Mouse (Mus musculus) MEL (cell line): ENCODE results near the gene Cyb5d1. TPM values are rescaled to one million over a fixed set of nuclear protein-coding genes. Genes with fewer than 3 reads are reported as not detected.

Experiments used
- DNase-seq: peaks from one replicate; pipeline ENCODE4 v3.0.0; 2011; ENCODE audit warnings: low read depth, low spot score
- H3K27ac ChIP-seq: 2 replicates; pipeline ENCODE4 v1.5.1; 2012; ENCODE audit warnings: low read depth, mild to moderate bottlenecking, control low read depth, low read length, moderate library complexity; ENCODE audit not compliant: control insufficient read depth
- H3K27me3 ChIP-seq, 2 experiments: fragments of 150-350 bp in 1 of 2; sonication (generic) in 1 of 2; 2 replicates each; pipeline ENCODE4 v1.6.1; 2012; ENCODE audit warnings: low read length in 2 of 2, mild to moderate bottlenecking in 2 of 2, improper control_type of control experiment in 1 of 2, moderate library complexity in 1 of 2; ENCODE audit not compliant: insufficient read depth in 2 of 2, control insufficient read depth in 1 of 2
- H3K36me3 ChIP-seq, 2 experiments: 2 replicates each; pipeline ENCODE4 v1.6.1; 2012 to 2014; ENCODE audit warnings: low read length in 2 of 2, improper control_type of control experiment in 1 of 2, inconsistent platforms in 1 of 2, mild to moderate bottlenecking in 1 of 2; ENCODE audit not compliant: insufficient read depth in 2 of 2, control insufficient read depth in 1 of 2
- H3K4me1 ChIP-seq, 2 experiments: fragments of 150-350 bp in 1 of 2; sonication (generic) in 1 of 2; 2 replicates each; pipeline ENCODE4 v1.6.1; 2012; ENCODE audit warnings: low read length in 2 of 2, improper control_type of control experiment in 1 of 2, mild to moderate bottlenecking in 1 of 2; ENCODE audit not compliant: insufficient read depth in 2 of 2, control insufficient read depth in 1 of 2
- H3K4me3 ChIP-seq, 2 experiments: fragments of 150-350 bp in 1 of 2; sonication (generic) in 1 of 2; 2 replicates each; pipeline ENCODE4 v1.5.1; 2012; ENCODE audit warnings: low read depth in 2 of 2, low read length in 2 of 2, mild to moderate bottlenecking in 2 of 2, moderate library complexity in 2 of 2, control low read depth in 1 of 2, improper control_type of control experiment in 1 of 2; ENCODE audit not compliant: control insufficient read depth in 1 of 2, insufficient read depth in 1 of 2
- H3K79me2 ChIP-seq: 2 replicates; pipeline ENCODE4 v1.6.1; 2012; ENCODE audit warnings: mild to moderate bottlenecking, low read length, moderate library complexity; ENCODE audit not compliant: control insufficient read depth, poor library complexity, insufficient read depth
- H3K9ac ChIP-seq: 2 replicates; pipeline ENCODE4 v1.6.1; 2012; ENCODE audit warnings: low read depth, mild to moderate bottlenecking, control low read depth, low read length, moderate library complexity; ENCODE audit not compliant: control insufficient read depth, poor library complexity, severe bottlenecking
- H3K9me3 ChIP-seq: fragments of 150-350 bp; sonication (generic); replicated peaks from 2 replicates; pipeline ENCODE4 v1.6.1; 2012; ENCODE audit warnings: mild to moderate bottlenecking, low read length, improper control_type of control experiment, moderate library complexity; ENCODE audit not compliant: insufficient read depth
- BHLHE40 ChIP-seq: IDR thresholded peaks from 2 replicates; pipeline ENCODE4 v1.6.1; 2012; ENCODE audit warnings: low read depth, mild to moderate bottlenecking, inconsistent platforms, low read length, improper control_type of control experiment, borderline replicate concordance
- CHD1 ChIP-seq: IDR thresholded peaks from 2 replicates; pipeline ENCODE4 v1.6.1; 2012; ENCODE audit warnings: low read depth, mild to moderate bottlenecking, inconsistent platforms, low read length, improper control_type of control experiment
- CHD2 ChIP-seq: IDR thresholded peaks from 2 replicates; pipeline ENCODE4 v1.6.1; 2011; ENCODE audit warnings: low read length, improper control_type of control experiment
- CTCF ChIP-seq, 3 experiments: IDR thresholded peaks in 2 of 3; conservative IDR thresholded peaks in 1 of 3; 2 replicates each; pipeline ENCODE4 v1.5.1; 2011 to 2012; ENCODE audit warnings: low read length in 3 of 3, low read depth in 2 of 3, mild to moderate bottlenecking in 2 of 3, improper control_type of control experiment in 1 of 3, inconsistent platforms in 1 of 3, mixed read lengths in 1 of 3, moderate library complexity in 1 of 3; ENCODE audit not compliant: control insufficient read depth in 1 of 3, insufficient read depth in 1 of 3, poor library complexity in 1 of 3, severe bottlenecking in 1 of 3
- E2F4 ChIP-seq: IDR thresholded peaks from 2 replicates; pipeline ENCODE4 v1.6.1; 2011; ENCODE audit warnings: low read depth, low read length, improper control_type of control experiment, borderline replicate concordance
- ELF1 ChIP-seq: IDR thresholded peaks from 2 replicates; pipeline ENCODE4 v1.6.1; 2014; ENCODE audit warnings: low read depth, mild to moderate bottlenecking, inconsistent platforms, low read length, improper control_type of control experiment, moderate library complexity
- EP300 ChIP-seq, 2 experiments: IDR thresholded peaks; 2 replicates each; pipeline ENCODE4 v1.6.1; 2011; ENCODE audit warnings: improper control_type of control experiment in 2 of 2, low read length in 2 of 2, low read depth in 1 of 2, mild to moderate bottlenecking in 1 of 2
- ETS1 ChIP-seq: IDR thresholded peaks from 2 replicates; pipeline ENCODE4 v1.6.1; 2012; ENCODE audit warnings: low read depth, mild to moderate bottlenecking, inconsistent platforms, low read length, improper control_type of control experiment, moderate library complexity
- GATA1 ChIP-seq: IDR thresholded peaks from 2 replicates; pipeline ENCODE4 v1.6.1; 2011; ENCODE audit warnings: low read depth, low read length, improper control_type of control experiment
- HCFC1 ChIP-seq: IDR thresholded peaks from 2 replicates; pipeline ENCODE4 v1.6.1; 2012; ENCODE audit warnings: low read depth, mild to moderate bottlenecking, inconsistent platforms, low read length, improper control_type of control experiment, moderate library complexity
- JUND ChIP-seq: IDR thresholded peaks from 2 replicates; pipeline ENCODE4 v1.6.1; 2011; ENCODE audit warnings: low read depth, mild to moderate bottlenecking, improper control_type of control experiment, low read length
- KAT2A ChIP-seq: conservative IDR thresholded peaks from 2 replicates; pipeline ENCODE4 v1.6.1; 2012; ENCODE audit warnings: low read depth, low read length, improper control_type of control experiment, inconsistent platforms
- MAFK ChIP-seq: IDR thresholded peaks from 2 replicates; pipeline ENCODE4 v1.6.1; 2011; ENCODE audit warnings: low read depth, mild to moderate bottlenecking, low read length, improper control_type of control experiment, borderline replicate concordance
- MAX ChIP-seq: IDR thresholded peaks from 2 replicates; pipeline ENCODE4 v1.6.1; 2011; ENCODE audit warnings: low read length, improper control_type of control experiment
- MAZ ChIP-seq: IDR thresholded peaks from 2 replicates; pipeline ENCODE4 v1.6.1; 2012; ENCODE audit warnings: low read depth, mild to moderate bottlenecking, inconsistent platforms, low read length, improper control_type of control experiment
- MEF2A ChIP-seq: IDR thresholded peaks from 2 replicates; pipeline ENCODE4 v1.6.1; 2014; ENCODE audit warnings: low read depth, mild to moderate bottlenecking, inconsistent platforms, low read length, improper control_type of control experiment; ENCODE audit not compliant: poor library complexity, insufficient replicate concordance, severe bottlenecking; ENCODE audit errors: extremely low read depth
- MXI1 ChIP-seq: IDR thresholded peaks from 2 replicates; pipeline ENCODE4 v1.6.1; 2011; ENCODE audit warnings: mild to moderate bottlenecking, low read depth, low read length, improper control_type of control experiment
- MYB ChIP-seq: IDR thresholded peaks from 2 replicates; pipeline ENCODE4 v1.6.1; 2011; ENCODE audit warnings: mild to moderate bottlenecking, low read depth, low read length, improper control_type of control experiment
- MYC ChIP-seq: IDR thresholded peaks from 2 replicates; pipeline ENCODE4 v1.6.1; 2011; ENCODE audit warnings: low read depth, mild to moderate bottlenecking, low read length, improper control_type of control experiment, moderate library complexity
- NELFE ChIP-seq: IDR thresholded peaks from 2 replicates; pipeline ENCODE4 v1.6.1; 2011; ENCODE audit warnings: low read depth, low read length, improper control_type of control experiment
- NRF1 ChIP-seq: IDR thresholded peaks from 2 replicates; pipeline ENCODE4 v1.6.1; 2014; ENCODE audit warnings: low read depth, mild to moderate bottlenecking, inconsistent platforms, low read length, improper control_type of control experiment, moderate library complexity; ENCODE audit not compliant: poor library complexity, insufficient read depth, severe bottlenecking
- POLR2A ChIP-seq, 2 experiments: IDR thresholded peaks; 2 replicates each; pipeline ENCODE4 v1.6.1; 2011 to 2012; ENCODE audit warnings: low read length in 2 of 2, mild to moderate bottlenecking in 2 of 2, control low read depth in 1 of 2, improper control_type of control experiment in 1 of 2, low read depth in 1 of 2, moderate library complexity in 1 of 2; ENCODE audit not compliant: control insufficient read depth in 1 of 2, insufficient read depth in 1 of 2, poor library complexity in 1 of 2
- POLR2AphosphoS2 ChIP-seq: IDR thresholded peaks from 2 replicates; pipeline ENCODE4 v1.6.1; 2011; ENCODE audit warnings: low read length, improper control_type of control experiment
- POLR2AphosphoS5 ChIP-seq: IDR thresholded peaks from 2 replicates; pipeline ENCODE4 v1.6.1; 2012; ENCODE audit warnings: low read depth, borderline replicate concordance, mild to moderate bottlenecking, inconsistent platforms, low read length, moderate library complexity, mixed read lengths
- RAD21 ChIP-seq: IDR thresholded peaks from 2 replicates; pipeline ENCODE4 v1.6.1; 2011; ENCODE audit warnings: mild to moderate bottlenecking, low read depth, low read length, improper control_type of control experiment
- RCOR1 ChIP-seq: IDR thresholded peaks from 2 replicates; pipeline ENCODE4 v1.6.1; 2012; ENCODE audit warnings: low read depth, mild to moderate bottlenecking, inconsistent platforms, low read length, improper control_type of control experiment
- SIN3A ChIP-seq: IDR thresholded peaks from 2 replicates; pipeline ENCODE4 v1.6.1; 2012; ENCODE audit warnings: low read length, improper control_type of control experiment, inconsistent platforms
- SMC3 ChIP-seq: IDR thresholded peaks from 2 replicates; pipeline ENCODE4 v1.6.1; 2011; ENCODE audit warnings: low read depth, low read length, improper control_type of control experiment
- TAL1 ChIP-seq: IDR thresholded peaks from 2 replicates; pipeline ENCODE4 v1.6.1; 2012; ENCODE audit warnings: mild to moderate bottlenecking, inconsistent platforms, low read length, moderate library complexity, mixed read lengths
- TBP ChIP-seq: IDR thresholded peaks from 2 replicates; pipeline ENCODE4 v1.8.0; 2011; ENCODE audit warnings: low read depth, low read length, improper control_type of control experiment
- TCF12 ChIP-seq: IDR thresholded peaks from 2 replicates; pipeline ENCODE4 v1.6.1; 2014; ENCODE audit warnings: low read depth, mild to moderate bottlenecking, inconsistent platforms, low read length, improper control_type of control experiment, moderate library complexity
- UBTF ChIP-seq: IDR thresholded peaks from 2 replicates; pipeline ENCODE4 v1.6.1; 2012; ENCODE audit warnings: low read depth, mild to moderate bottlenecking, inconsistent platforms, low read length, improper control_type of control experiment, moderate library complexity, borderline replicate concordance; ENCODE audit not compliant: insufficient read depth
- ZC3H11A ChIP-seq: IDR thresholded peaks from 2 replicates; pipeline ENCODE4 v1.6.1; 2012; ENCODE audit warnings: low read depth, mild to moderate bottlenecking, inconsistent platforms, low read length, improper control_type of control experiment
- ZKSCAN1 ChIP-seq: IDR thresholded peaks from 2 replicates; pipeline ENCODE4 v1.6.1; 2012; ENCODE audit warnings: low read depth, mild to moderate bottlenecking, inconsistent platforms, low read length, improper control_type of control experiment, moderate library complexity
- ZMIZ1 ChIP-seq: IDR thresholded peaks from 2 replicates; pipeline ENCODE4 v1.6.1; 2012; ENCODE audit warnings: low read depth, mild to moderate bottlenecking, inconsistent platforms, low read length, improper control_type of control experiment, moderate library complexity
- ZNF384 ChIP-seq: IDR thresholded peaks from 2 replicates; pipeline ENCODE4 v1.6.1; 2012; ENCODE audit warnings: low read depth, mild to moderate bottlenecking, inconsistent platforms, low read length, improper control_type of control experiment
- polyA plus RNA-seq, 2 experiments: library from polyadenylated mRNA; stranded (reverse) in 1 of 2; unstranded in 1 of 2; fragments of >175 nt in 1 of 2; fragments of >200 nt in 1 of 2; gene quantifications; 2 replicates each; pipeline versions ENCODE4 v1.2.1 to v1.2.4; 2012; ENCODE audit warnings: low replicate concordance in 2 of 2, low read depth in 1 of 2; ENCODE audit not compliant: insufficient read length in 2 of 2, insufficient read depth in 1 of 2, missing spikeins in 1 of 2
- total RNA-seq: library from RNA; depleted of rRNA; stranded (reverse); fragments of 300-350 nt; gene quantifications from 2 replicates; pipeline ENCODE4 v1.2.3, GENCODE M21; 2012

Gene Cyb5d1
- total and polyA plus RNA-seq, 3 experiments: 21.3 to 39.6 TPM; not detected in 1

GRCm38 (mm10) chr11:69373223-69373965 is 22.0 kb downstream of the Cyb5d1 start:
- peaks cover 13 to 30% of the 10 kb centered on the region in 2 experiments for H3K4me1 ChIP-seq
- peaks cover 8% of the 10 kb centered on the region for H3K79me2 ChIP-seq
- H3K9ac ChIP-seq: peak overlapping the region; percentile 81
- peaks cover 0 to 26% of the 10 kb centered on the region in 2 experiments; a peak in 2 of 4 replicates for H3K36me3 ChIP-seq
- H3K9me3 ChIP-seq: no peaks in the 10 kb centered on the region
- peak overlapping the region; percentile 84 for H3K27ac ChIP-seq
- peak; percentile 96 for DNase-seq
- H3K4me3 ChIP-seq: peak overlapping the region; percentile 84 to 95
- H3K27me3 ChIP-seq: no peaks in the 10 kb centered on the region
- no peak for TF ChIP-seq GATA1
- no peak for TF ChIP-seq CTCF (IDR thresholded peaks at IDR 0.05 in 2 of 3, conservative IDR thresholded peaks at IDR 0.05 in 1 of 3; ENCODE audit: control insufficient read depth in 1 of 3, insufficient read depth in 1 of 3, low read depth in 2 of 3, low read length in 3 of 3, poor library complexity in 1 of 3, severe bottlenecking in 1 of 3)
- no peak for TF ChIP-seq RAD21
- peak; percentile 96 for TF ChIP-seq MXI1
- TF ChIP-seq RCOR1: no peak
- TF ChIP-seq POLR2AphosphoS5: no peak; the same call in 1 of the 2 replicates
- TF ChIP-seq NRF1: no peak; the same call in 1 of the 2 replicates
- peak; percentile 72 for TF ChIP-seq ETS1
- peak; percentile 64; the same call in 1 of the 2 replicates for TF ChIP-seq TBP
- peak; percentile 85 to 95 for TF ChIP-seq POLR2A (IDR thresholded peaks at IDR 0.05; ENCODE audit: control insufficient read depth in 1 of 2, insufficient read depth in 1 of 2, low read depth in 1 of 2, low read length in 2 of 2, poor library complexity in 1 of 2)
- TF ChIP-seq NELFE: peak; percentile 90
- TF ChIP-seq ZNF384: no peak
- no peak for TF ChIP-seq CHD2
- TF ChIP-seq ZC3H11A: peak; percentile 1; the same call in 1 of the 2 replicates
- TF ChIP-seq MEF2A: no peak
- peak; percentile 88 for TF ChIP-seq MYC
- TF ChIP-seq MAX: 0 out of 2 replicates have a peak, but pooled peaks have one; percentile 39
- peak; percentile 99 for TF ChIP-seq SIN3A
- TF ChIP-seq TCF12: 0 out of 2 replicates have a peak, but pooled peaks have one; percentile 5
- TF ChIP-seq KAT2A: no peak; the same call in 1 of the 2 replicates
- no peak for TF ChIP-seq SMC3
- 0 out of 2 replicates have a peak, but pooled peaks have one; percentile 1 for TF ChIP-seq JUND
- TF ChIP-seq MAFK: no peak
- TF ChIP-seq UBTF: no peak
- TF ChIP-seq TAL1: peak; percentile 48; the same call in 1 of the 2 replicates
- peak; percentile 30 to 36; a peak in 1 of 4 replicates for TF ChIP-seq EP300 (IDR thresholded peaks at IDR 0.05; ENCODE audit: low read depth in 1 of 2, low read length in 2 of 2)
- no peak for TF ChIP-seq BHLHE40
- peak; percentile 76 for TF ChIP-seq ZMIZ1
- peak; percentile 74 for TF ChIP-seq ELF1
- TF ChIP-seq ZKSCAN1: no peak
- TF ChIP-seq HCFC1: peak; percentile 91
- TF ChIP-seq POLR2AphosphoS2: peak; percentile 85
- TF ChIP-seq MYB: no peak
- no peak for TF ChIP-seq E2F4
- TF ChIP-seq MAZ: 0 out of 2 replicates have a peak, but pooled peaks have one; percentile 42
- TF ChIP-seq CHD1: 0 out of 2 replicates have a peak, but pooled peaks have one; percentile 17
